Mouse (Mus musculus) frontal cortex, adult 2 months (tissue): Measurements from ENCODE around the gene H2afz. TPM values are rescaled to one million over a fixed set of nuclear protein-coding genes. Genes with fewer than 3 reads are reported as not detected.
"Not testable (repeated sequence)": the region's sequence is repeated elsewhere in the genome, so short reads cannot be mapped to it uniquely, and the experiment has no call there.

Experiments
- DNase-seq, 2 experiments: peaks; one replicate each; pipeline ENCODE4 v3.0.0; 2022; ENCODE audit warnings: low spot score in 1 of 2; ENCODE audit errors: extremely low spot score in 1 of 2
- polyA plus RNA-seq: library from polyadenylated mRNA; depleted of rRNA; stranded (reverse); fragments of >200 nt; gene quantifications from 2 replicates; pipeline ENCODE4 v1.2.3, GENCODE M21; 2012; rRNA removed

The H2afz gene
- polyA plus RNA-seq: 304 and 368 TPM in 2 replicates

DNA sequence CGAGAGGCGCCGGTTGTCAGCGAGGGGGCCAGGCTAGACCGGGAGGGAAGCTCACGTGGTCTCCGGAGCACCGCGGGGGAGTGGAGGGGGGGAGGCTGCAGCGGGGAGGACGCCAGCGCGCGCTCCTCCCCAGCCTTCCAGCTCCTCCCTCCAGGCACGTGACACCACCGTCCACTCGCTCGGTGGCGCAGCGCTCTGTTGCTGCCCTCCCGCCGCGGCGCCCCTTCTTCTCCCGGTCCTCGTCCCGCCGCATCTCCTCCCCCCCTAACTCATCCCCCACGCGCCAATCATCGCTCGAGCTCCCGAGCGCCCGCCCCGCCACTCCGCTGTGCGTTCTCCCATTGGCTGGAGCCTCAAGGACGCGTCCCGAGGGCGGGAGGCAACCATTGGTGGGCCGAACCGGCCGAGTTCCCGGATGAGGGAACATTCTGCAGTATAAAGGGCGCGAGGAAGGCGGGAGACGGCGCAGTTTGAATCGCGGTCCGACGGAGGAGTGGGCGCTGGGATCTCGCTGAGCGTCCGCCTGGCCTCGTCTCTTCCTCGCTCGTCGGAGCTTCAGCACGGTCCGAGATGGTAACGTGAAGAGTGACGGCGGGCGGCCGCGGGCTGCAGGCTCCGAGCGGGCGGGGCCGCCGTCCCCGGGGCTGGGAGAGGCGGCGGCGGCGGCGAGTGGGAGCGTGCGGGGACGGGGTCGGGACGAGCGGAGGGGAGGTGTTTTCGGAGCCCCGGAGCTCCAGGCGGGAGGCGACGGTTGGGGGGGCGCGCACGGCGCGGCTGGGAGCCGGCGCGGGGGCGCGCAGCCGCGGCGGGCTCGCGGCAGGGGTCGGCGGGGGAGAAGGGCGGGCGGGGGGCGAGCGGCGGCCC lies at the start of gene H2afz:
Gene H2afz (plus strand): TSS at position 364 of the 864 bp plus-strand sequence.
- DNase-seq: peak; percentile 95 to 99

DNA sequence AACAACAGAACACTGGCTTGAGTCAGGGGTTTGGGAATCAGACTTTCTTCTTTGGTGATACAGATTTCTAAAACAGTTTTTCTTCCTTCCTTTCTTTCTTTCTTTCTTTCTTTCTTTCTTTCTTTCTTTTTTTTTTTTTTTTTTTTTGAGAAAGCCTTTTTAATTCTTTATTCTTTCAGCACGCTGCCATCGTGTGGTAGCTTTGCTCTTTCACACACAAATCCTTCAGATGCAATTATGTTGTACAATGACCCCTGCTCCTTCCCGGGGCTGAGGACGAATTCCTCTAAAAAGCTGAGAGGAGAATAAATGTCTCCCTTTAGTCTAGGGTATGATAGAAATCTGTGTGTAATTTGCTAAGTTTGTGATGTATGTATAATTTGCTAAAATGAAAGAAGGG lies 45.6 kb upstream of the H2afz start:
- peak in 1 of 2 experiments; percentile 27 for DNase-seq

DNA sequence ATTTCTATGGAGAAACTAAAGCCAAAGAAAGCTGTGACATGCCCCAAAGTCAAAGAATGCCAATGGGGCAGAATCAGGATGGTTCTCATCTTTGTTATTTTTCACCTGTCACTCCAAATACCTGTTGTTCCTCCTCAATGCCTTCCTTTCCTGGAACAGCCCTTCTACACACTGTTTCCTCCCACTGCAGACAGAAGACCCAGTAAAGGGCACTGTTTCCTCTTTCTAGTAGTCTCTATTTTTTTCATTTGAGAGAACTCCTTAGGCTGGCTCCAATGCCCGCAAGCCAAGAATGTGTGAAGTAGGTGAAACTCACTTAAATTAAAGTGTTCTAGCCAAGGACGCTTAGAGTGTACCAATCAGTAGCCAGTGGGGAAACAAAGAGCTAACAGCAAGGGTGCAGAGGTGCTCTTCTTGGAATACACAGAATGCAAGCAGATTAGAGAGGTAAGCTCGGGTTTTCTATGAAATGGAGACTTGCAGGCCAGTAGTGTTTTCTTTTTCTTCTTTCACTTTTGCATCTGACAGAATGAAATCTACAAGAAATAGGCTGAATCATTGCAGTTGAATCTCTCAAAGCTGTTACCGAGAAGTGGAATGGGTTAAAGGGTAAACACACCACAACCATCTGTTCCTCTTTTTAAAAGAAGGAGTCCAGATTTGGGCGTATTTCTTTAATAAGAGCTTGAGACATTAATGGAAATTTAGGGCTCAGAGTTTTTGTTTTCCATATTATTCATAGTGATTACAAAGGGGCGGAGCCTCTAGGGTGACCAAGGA lies 43.4 kb upstream of the H2afz start:
- no peak for DNase-seq

DNA sequence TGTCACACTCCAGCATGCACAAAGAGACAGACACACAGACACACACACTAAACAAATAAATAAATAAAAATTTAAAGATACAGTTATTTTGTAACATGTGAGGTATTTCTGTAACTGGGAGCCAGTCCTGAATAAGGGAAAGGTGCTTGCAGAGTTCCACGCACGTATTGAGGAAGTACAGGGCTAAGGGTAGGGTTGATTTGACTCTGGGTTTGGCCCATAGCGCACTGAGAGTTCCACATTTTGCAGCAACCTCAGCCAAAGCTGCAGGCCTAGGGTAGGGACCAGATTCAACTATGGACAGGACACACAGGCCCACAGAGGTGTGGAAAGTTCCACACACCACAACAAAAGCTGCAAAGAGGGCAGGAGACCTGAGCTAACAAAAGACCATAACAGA lies 41.0 kb upstream of the H2afz start:
- no peak for DNase-seq

DNA sequence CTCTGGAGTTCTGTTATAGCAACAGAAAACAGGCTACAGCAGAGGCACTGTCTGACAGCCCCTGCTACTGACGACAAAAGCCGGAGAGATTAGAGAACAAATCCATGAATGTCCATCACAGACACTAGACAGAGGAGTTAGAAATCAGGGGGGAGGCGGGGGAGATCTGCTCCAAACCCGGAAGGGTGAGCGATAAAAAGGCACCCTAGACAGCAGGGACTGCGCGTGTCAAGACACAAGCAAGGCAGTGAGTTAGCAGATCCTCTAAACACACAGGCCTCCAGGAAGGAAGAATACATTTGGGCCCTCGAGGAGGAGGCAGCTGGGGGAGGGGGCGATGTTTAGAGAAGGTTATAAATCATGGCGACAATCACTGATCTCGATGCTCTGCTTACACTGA lies 36.6 kb upstream of the H2afz start:
- no peak for DNase-seq

DNA sequence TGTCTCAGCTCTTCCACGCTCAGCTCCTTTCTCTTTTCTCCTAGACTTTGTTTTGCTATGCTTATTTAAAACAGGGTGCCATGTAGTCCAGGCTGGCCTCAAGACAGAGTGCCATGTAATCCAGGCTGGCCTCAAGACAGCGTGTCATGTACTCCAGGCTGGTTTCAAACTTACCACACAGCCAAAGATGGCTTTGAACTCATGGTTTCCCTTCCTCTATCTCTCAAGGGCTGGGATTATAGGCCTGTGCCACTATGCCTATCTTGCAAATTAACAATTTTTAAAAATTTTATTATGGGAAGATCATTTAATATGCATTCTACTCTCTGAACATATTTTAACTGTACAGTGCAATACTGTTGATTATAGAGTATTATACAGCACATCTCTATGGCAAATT lies 33.1 kb upstream of the H2afz start:
- no peak for DNase-seq

DNA sequence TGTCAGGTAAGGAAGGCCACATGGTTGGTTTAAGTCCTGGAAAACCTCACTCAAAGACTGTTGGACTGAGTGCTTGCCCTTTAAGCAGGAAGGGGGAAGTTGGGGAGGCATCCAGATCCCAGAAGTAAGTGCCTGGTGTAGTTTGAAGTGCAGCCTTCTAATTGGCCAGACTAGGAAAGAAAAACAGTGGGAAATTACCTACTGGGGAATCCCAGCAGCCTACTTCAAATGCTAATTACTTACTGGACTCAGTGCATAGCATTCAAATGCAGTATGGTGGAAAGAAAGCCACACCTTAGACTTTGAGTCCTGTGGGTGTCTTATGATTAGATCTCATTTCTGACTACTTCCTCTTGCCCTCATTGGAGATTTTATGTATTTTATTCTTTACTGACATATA lies 31.2 kb upstream of the H2afz start:
- DNase-seq: no peak

DNA sequence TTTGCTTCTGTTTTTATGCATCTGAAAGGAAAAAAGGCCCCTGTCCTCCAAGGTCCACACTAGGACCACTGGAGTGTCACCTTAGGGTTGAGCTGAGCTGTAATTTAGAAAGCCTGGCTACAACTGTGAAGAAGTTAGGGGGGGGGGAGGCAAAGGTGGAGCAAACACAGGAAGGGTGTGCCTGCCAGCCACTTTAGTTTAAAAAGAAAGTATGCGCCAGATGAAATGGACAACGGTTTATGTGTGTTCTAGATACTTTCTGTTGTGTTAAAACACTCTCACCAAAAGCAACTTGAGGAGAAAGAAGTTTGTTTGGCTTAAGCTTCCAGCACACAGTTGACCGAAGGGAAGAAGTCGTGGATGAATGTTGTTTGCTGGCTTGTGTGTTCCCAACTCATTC lies 30.6 kb upstream of the H2afz start:
- DNase-seq: no peak

DNA sequence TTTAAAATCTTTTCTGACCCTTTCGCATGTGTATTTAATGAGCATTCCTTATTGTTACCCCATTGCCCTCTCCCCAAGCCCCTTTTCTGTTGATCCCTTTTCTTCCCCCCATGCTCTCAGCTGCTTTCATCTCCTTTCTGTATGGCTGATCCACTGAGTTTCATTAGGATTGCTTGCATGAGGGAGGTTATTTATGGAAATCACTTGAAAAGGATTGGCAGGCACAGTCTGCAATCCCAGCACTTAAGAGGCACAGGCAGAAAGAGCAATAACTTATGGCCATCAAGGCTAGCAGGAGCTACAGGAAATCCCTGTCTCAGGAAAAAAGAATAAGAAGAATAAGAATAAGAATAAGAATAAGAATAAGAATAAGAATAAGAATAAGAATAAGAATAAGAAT lies 27.7 kb upstream of the H2afz start:
- no peak for DNase-seq

DNA sequence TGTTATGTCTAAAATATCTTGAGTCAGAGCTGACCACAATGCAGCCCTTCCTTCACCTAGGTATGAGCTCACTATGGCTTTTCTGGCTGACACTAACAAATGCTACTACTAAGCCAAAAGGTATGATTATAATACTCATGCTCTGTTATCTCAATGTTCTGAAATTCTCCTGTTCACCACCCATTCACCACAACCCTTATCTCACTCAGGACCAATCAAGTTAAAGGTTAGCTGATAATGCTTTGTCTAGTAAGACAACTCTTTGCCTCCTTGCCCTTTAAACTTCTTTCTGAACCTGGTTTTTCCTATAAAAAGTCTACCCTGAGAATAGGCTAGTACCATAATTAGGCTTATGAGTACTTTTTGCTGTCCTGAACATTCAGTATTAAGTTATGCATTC lies 26.1 kb upstream of the H2afz start:
- no peak for DNase-seq

DNA sequence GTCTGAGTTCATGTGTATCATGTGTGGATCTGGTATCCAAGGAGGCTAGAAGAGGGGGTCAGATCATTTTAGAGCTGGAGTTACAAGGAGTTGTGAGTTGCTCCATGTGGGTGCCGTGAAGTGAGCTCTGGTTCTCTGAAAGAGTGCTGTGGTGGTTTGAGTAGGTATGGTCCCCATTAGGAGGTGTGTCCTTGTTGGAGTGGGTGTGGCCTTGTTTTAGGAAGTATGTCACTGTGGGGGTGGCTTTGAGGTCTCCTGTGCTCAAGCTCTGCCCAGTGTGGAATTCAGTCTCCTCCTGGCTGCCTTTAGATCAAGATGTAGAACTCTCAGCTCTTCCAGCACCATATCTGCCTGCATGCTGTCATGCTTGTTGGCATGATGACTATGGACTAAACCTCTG lies 21.3 kb upstream of the H2afz start:
- no peak for DNase-seq

DNA sequence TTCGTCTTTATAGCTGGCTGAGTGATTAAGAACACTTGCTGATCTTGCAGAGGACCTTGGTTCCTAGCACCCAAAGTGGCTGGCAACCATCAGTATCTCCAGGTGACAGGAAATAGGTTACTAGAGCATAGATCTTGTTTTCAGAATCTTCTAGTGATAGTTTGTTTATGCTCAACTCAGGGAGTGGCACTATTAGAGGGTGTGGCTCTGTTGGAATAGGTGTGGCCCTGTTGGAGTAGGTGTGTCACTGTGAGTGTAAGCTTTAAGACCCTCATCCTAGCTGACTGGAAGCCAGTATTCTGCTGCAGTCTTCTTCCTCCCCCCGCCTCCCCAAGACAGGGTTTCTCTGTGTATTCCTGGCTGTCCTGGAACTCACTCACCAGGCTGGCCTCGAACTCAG lies 20.0 kb upstream of the H2afz start:
- DNase-seq: no peak

DNA sequence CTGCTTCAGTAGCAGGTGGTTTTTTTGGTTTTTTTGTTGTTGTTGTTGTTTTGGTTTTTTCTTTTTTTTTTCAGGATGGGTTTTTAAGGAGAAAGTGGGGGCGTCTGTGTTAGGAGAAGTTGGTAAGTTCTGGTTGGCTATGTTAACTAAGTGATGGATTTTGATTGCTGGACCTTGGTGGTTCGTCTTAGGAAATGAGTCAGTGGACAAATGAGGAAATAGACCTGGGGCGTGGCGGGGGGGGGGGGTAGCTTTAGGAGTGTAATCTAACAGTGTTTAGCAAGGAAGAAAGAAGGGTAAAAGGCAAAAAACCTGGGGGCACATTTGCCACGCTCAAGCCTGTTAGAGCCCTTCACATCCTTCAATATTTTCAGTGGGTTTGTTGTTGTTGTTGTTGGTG lies 17.7 kb upstream of the H2afz start:
- DNase-seq: no peak

DNA sequence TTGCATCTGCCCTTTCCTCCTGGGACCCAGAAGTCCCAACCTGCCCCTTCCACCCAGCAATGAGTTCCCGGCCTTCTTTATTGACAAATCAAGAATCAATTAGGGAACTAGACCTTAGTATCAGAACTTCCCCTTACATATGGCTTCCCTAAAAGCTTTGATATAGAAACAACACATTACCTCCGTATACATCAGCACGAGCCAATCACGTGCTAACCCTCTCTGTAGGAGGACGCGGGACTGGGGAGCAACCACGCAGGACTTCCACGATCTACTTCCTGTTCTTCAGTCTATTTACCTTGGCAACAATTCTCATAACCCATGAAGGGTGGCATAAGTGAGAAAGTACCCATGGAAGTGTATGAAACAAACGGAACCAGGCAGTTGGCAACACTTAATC lies 15.9 kb upstream of the H2afz start:
- DNase-seq: no peak

DNA sequence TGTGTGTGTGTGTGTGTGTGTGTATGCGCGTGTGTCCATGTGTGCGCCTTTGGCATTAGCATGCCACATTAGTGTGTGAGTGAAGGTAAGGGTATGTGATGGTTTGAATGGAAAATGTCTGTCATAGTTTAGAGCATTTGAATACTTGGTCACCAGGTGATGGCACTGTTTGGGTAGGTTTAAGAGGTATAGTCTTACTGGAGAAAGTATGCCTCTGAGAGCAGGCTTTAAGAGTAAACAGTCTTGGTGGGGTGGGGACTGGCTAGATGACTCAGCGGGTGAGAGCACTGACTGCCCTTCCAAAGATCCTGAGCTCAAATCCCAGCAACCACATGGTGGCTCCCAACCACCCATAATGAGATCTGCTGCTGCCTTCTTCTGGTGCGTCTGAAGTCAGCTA lies 14.6 kb upstream of the H2afz start:
- DNase-seq: no peak

DNA sequence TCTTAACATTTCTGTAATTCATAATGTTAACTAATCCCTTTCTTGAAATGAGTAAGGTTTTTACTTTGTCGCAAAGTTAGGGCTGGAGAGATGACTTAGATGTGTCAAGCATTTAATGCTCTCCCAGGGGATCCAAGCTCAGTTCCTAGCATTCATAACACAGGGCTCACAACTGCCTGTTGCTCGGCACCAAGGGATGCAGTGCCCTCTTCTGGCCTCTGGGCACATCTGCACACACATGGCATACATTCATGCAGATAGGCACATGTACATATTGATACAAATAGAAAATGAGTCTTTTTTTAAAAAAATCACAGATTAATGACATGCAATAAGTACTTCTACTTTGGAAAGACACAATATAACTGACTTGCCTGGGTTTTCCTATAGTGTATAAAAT lies 13.1 kb upstream of the H2afz start:
- no peak for DNase-seq

DNA sequence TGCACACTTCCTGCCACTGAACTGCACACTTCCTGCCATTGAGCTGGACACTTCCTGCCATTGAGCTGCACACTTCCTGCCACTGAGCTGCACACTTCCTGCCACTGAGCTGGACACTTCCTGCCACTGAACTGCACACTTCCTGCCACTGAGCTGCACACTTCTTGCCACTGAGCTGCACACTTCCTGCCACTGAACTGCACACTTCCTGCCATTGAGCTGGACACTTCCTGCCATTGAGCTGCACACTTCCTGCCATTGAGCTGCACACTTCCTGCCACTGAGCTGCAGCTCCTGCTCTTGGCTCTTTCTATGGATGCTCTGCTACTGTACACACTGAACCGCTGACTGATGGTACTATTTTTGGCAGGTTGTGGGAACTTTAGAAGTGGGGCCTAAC lies 11.3 kb upstream of the H2afz start:
- not testable (repeated sequence) for DNase-seq

DNA sequence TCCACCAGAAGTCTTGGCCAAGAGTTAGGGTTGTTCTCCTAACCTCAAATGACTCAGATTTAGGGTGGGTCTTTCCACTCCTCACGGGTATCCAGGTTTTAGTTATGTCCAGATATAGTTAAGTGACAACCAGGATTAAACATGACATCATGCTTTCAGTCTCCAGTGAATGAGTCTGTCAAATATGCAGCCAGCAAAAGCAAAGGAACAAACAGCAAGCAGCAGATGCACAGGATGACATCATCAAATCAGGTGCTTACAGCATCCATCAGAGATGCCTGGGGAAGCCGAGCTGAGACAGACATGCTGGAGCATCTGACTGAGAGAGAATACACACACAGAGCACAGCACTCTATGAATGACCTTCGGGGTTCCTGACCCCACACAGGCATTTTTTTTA lies 9.0 kb upstream of the H2afz start:
- DNase-seq: no peak

DNA sequence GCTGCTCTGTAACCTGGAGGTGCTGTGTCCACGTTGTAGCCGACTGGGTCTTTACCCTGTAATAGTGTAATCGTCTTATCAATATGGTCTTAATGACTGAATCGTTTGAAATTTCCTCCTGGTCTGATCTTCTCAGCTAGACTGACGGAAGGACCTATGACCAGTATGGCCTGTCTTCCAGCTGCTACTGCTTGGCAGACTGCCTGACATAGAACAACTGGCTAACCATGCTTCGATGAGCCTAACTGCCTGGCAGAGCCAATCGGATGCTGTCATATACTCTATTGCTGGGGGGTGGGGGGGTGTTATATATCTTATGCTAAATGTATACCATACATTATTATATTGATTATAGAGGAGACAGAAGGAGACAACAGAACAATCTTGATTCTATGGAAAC lies 8.2 kb upstream of the H2afz start:
- DNase-seq: no peak

DNA sequence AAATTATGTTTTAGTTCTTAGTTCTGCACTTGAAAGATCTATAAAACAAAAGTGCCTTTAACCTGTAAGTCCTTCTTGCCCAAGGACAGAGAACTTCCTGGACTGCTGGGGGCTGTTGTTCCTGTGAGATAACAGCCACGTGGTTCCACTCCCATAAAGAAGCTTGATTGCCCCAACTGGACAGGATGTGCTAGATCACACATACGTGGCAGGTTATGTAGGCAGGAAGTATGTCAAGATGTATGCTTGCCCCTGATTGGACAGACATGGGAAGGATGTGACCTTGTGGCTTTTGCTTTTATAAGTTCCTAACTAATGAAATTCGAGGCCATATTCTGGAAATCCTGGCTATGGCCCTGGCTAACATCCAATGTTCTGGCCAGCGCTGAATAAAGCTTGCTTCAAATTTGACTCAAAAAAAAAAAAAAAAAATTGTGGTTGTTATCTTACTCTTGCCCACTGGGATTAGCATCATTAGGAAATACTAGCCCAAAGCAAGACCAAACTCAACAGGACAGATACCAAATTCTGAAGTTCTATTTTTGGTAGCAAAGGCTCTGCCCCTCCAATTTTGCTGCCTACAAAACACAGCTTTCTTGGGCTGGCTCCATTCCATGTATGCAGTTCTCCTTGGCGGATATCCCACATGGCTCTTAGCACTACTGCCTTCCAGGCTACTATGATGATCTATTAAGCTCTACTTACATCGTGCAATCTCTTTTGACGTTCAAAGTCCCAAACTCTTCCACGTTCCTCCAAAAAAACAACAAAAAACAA lies 3.7 kb upstream of the H2afz start:
- DNase-seq: no peak

DNA sequence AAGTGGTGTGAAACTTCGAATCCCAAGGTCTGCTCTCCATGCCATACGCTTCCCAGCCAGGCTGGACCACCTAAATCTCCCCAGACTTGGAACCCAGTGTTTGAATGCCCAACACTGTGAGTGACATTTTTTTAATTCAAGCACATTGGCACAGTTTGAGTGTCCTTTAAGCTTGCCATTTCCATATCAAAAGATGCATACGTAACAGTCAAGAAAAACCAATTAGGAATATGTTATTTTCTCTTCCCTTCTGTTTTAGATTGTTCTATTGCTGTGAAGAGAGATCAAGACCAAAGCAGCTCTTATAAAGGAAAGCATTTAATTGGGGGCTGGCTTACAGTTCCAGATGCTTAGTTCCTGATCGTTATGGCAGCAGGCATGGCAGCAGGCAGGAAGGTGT lies 2.9 kb upstream of the H2afz start:
- DNase-seq: no peak
